Mouse (Mus musculus) intestine, embryonic 14.5 days (tissue): ENCODE results near the gene Capza1. TPM values are rescaled to one million over a fixed set of nuclear protein-coding genes. Genes with fewer than 3 reads are reported as not detected.

Experiments used
- ATAC-seq: fragments of 200-750 bp; cut with Nextera tagmentation; replicated peaks from 2 replicates; pipeline ENCODE4 v1.8.0; 2017; ENCODE audit warnings: low read depth, moderate number of reproducible peaks, moderate TSS enrichment, moderate library complexity; ENCODE audit not compliant: low FRiP score, low TSS enrichment
- DNase-seq: peaks from one replicate; pipeline ENCODE4 v3.0.0-alpha.2; 2018; ENCODE audit warnings: low spot score
- H3K27ac ChIP-seq: fragments of 300-500 bp; sonication (generic); 2 replicates; pipeline ENCODE4 v1.5.1; 2014; ENCODE audit warnings: low read depth, mild to moderate bottlenecking, control low read depth
- H3K27me3 ChIP-seq: fragments of 300-500 bp; sonication (generic); replicated peaks from 2 replicates; pipeline ENCODE4 v1.6.1; 2014; ENCODE audit warnings: low read length, control low read depth; ENCODE audit not compliant: control insufficient read depth, insufficient read depth
- H3K36me3 ChIP-seq: fragments of 300-500 bp; sonication (generic); 2 replicates; pipeline ENCODE4 v1.6.1; 2014; ENCODE audit warnings: low read length, control low read depth; ENCODE audit not compliant: control insufficient read depth, insufficient read depth
- H3K4me1 ChIP-seq: fragments of 300-500 bp; sonication (generic); replicated peaks from 2 replicates; pipeline ENCODE4 v1.6.1; 2014; ENCODE audit warnings: low read length, control low read depth, mixed read lengths; ENCODE audit not compliant: control insufficient read depth, insufficient read depth
- H3K4me2 ChIP-seq: fragments of 300-500 bp; sonication (generic); 2 replicates; pipeline ENCODE4 v1.6.1; 2014; ENCODE audit warnings: low read length
- H3K4me3 ChIP-seq: fragments of 300-500 bp; sonication (generic); 2 replicates; pipeline ENCODE4 v1.5.1; 2014; ENCODE audit warnings: low read depth, low read length, control low read depth, mixed read lengths
- H3K9ac ChIP-seq: fragments of 300-500 bp; sonication (generic); 2 replicates; pipeline ENCODE4 v1.6.1; 2014; ENCODE audit warnings: mild to moderate bottlenecking, low read length
- H3K9me3 ChIP-seq: fragments of 300-500 bp; sonication (generic); 2 replicates; pipeline ENCODE4 v1.6.1; 2016; ENCODE audit warnings: low read length, control low read depth; ENCODE audit not compliant: control insufficient read depth
- WGBS: fragments of 180-500 bp; shearing (Covaris S2); extraction: QIAGEN DNeasy Blood & Tissue Kit; methylation state at CpG from one replicate; pipeline ENCODE4 v1.1.7; 2014; 5-methylcytosine and 5-hydroxymethylcytosine counted together
- polyA plus RNA-seq: library from polyadenylated mRNA; unstranded; fragments of >200 nt; fragmentation: Nextera tagmentation; extraction: Ambion mirVana; gene quantifications from 2 replicates; pipeline ENCODE4 v1.2.1, GENCODE M21; 2014

Capza1 gene
- polyA plus RNA-seq, 1 experiment from 2014 or later: 194 TPM

DNA sequence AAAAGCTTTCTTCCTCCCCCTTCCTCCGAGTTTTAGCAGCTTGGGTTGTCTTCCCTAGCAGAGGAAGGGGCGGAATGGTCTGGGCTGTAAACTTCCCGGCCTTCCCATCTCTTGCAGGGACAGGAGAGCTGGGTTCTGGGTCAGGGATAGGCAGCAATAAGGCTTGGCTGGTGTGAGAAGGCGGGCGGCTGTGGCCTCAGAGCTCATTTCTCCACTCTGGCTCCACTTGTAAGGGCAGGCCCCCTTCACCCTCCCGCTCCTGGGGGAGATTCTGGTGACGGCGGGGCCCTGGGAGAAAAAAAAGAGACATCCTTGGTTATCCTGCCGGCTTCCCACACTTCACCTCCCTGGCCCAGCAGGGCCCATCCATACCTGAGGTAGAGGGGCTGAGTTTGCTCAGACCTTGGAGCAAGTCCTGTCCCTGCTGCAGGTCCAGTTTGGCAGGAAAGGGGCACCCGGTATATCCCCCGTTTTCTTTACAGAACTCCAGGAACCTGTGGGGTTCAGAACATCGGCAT is 69.3 kb downstream of the Capza1 start:
- DNase-seq (no peak), ATAC-seq (no peak)
- Histone ChIP-seq H3K4me1 (peaks cover 58% of the 10 kb centered on the region), H3K36me3 (peaks cover 70% of the 10 kb centered on the region), H3K4me3 (no peak overlapping the region), H3K27me3 (no peaks in the 10 kb centered on the region), H3K9ac (no peak overlapping the region), H3K27ac (peak overlapping the region; percentile 90), H3K4me2 (peak overlapping the region; percentile 15; the same call in 1 of the 2 replicates), H3K9me3 (no peaks in the 10 kb centered on the region)
- 33% methylated on average over 12 of the region's 12 CpGs for WGBS

DNA sequence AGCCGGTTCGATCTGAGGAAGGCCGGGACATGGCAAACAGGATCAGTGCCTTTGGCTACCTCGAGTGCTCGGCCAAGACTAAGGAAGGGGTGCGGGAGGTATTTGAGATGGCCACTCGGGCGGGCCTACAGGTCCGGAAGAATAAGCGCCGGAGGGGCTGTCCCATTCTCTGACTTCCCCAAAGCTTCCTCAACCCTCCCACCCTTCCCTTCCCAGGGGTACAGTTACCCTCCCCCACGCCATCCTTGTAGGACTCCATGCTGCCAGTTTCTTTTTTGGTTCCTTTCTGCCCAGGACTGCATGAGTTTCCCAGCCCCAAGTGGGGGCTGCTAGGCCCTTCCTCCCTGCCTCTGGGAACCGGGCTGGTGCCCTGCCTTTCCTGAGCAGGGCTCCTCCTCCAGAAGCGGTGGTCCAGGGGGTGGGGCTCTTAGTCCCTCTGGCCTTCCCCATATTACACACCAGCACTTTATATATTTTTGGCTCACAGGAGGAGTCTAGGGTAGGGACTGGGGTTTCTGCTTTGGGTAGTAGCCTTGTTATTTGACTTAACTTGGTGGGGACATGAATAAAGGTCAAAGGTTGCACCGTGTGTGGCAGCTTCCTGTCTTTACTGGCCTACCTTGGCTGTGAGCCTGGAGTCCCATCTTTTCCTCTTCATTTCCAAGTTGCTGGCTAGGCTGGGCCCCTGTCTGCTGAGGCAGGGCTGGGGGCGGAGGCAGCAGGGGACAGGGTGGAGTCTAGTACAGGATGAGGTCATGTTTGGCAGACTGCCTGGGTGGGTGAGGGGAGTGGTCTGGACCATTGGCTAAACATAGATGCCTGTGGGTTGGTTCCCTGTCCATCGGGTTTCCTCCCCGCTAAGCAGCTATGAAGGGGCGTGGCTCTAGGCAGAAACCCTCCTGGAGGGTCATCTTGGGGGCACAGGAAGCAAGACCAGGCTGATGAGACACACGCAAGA is 70.2 kb downstream of the Capza1 start:
- peak overlapping the region; percentile 90 for H3K27ac ChIP-seq
- DNase-seq (peak; percentile 99), ATAC-seq (peak; percentile 84)
- H3K36me3 ChIP-seq: peaks cover 61% of the 10 kb centered on the region
- H3K9ac ChIP-seq: no peak overlapping the region
- peak overlapping the region; percentile 34 for H3K4me2 ChIP-seq
- H3K4me1 ChIP-seq: peaks cover 63% of the 10 kb centered on the region
- WGBS: 43% methylated on average over 20 of the region's 20 CpGs
- no peak overlapping the region for H3K4me3 ChIP-seq
- no peaks in the 10 kb centered on the region for H3K9me3 ChIP-seq
- no peaks in the 10 kb centered on the region for H3K27me3 ChIP-seq

DNA sequence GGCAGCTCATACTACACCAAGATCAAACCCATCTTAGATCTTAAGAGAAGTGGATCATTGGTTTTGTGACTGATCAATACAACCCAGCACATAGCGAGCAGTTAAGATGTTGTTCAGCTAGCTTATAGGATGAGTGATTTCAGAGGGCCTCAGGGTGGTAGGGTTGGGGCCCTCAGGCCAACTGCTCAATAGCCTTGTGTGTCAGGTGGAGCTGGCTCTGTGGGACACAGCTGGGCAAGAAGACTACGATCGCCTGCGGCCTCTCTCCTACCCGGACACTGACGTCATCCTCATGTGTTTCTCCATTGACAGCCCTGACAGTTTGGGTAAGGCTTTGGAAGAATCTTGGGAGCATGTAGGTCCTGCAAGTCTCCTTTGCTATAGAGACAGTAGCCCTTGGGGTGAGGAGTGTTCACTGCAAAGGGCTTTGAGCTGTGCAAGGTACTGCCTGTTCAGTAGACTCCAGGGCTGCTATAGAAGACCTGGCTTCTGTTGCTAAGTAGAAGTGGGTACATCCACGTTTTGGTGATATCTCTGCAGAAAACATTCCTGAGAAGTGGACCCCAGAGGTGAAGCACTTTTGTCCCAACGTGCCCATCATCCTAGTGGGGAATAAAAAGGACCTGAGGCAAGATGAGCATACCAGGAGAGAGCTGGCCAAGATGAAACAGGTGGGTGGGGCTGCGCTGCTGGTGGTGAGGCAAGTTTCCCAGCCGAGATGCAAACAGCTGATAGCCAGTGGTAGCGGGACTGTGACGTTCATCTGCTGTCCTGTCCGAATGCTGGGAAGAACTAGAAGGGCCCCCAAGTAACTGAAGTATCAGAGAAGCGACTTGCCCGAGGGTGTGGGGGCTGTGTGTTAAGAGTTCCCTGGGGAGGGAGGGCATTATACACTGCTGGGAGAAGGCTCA is 71.7 kb downstream of the Capza1 start:
- Histone ChIP-seq H3K36me3 (peaks cover 53% of the 10 kb centered on the region), H3K4me3 (no peak overlapping the region), H3K4me2 (no peak overlapping the region), H3K4me1 (peaks cover 63% of the 10 kb centered on the region), H3K9me3 (no peaks in the 10 kb centered on the region), H3K27me3 (no peaks in the 10 kb centered on the region), H3K9ac (0 out of 2 replicates have a peak overlapping the region, but pooled peaks have one; percentile 10), H3K27ac (0 out of 2 replicates have a peak overlapping the region, but pooled peaks have one; percentile 90)
- ATAC-seq (no peak), DNase-seq (no peak)
- WGBS: 56% methylated on average over 15 of the region's 15 CpGs

DNA sequence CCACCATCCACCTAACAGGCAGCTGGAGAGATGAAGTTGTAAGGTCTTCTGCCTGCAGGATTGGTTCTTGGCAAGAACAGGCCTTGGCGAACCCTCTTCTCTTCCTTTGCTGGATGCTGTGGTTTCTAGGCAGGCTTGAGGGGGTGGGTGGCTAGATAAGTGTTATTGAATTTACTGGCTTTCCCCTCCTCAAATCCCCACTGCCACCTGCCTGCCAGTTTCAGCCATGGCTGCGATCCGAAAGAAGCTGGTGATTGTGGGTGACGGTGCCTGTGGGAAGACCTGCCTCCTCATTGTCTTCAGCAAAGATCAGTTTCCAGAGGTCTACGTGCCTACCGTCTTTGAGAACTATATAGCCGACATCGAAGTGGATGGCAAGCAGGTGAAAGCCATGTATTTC is 72.6 kb downstream of the Capza1 start:
- Histone ChIP-seq H3K36me3 (peaks cover 43% of the 10 kb centered on the region), H3K4me2 (peak overlapping the region; percentile 98; the same call in 1 of the 2 replicates), H3K27ac (0 out of 2 replicates have a peak overlapping the region, but pooled peaks have one; percentile 89), H3K9ac (no peak overlapping the region), H3K4me1 (peaks cover 63% of the 10 kb centered on the region), H3K4me3 (no peak overlapping the region), H3K27me3 (no peaks in the 10 kb centered on the region), H3K9me3 (no peaks in the 10 kb centered on the region)
- no peak for ATAC-seq
- no peak for DNase-seq
- 89% methylated on average over 8 of the region's 8 CpGs for WGBS

DNA sequence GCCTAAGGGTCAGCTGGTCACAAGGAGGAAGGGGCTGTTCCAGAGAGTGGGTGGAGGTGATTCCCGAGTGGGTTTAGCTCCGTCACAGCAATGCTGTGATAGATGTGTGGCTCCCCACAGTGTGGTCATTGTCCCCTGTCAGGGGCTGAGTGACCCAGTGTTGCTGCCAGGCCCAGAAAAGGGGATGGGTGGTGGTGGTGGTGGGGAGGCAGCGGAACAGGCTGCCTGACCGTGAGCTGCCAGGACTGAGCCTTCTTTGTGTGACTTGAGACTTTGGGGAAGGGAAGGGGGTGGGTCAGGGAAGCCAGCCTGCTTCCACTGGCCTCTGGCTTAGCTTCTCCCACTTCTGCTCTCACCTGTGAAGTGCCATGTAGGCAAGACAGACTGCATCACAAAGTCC is 73.3 kb downstream of the Capza1 start:
- peak overlapping the region; percentile 98 for H3K4me2 ChIP-seq
- H3K36me3 ChIP-seq: peaks cover 37% of the 10 kb centered on the region
- H3K9ac ChIP-seq: peak overlapping the region; percentile 78
- no peak for DNase-seq
- no peak for ATAC-seq
- H3K4me3 ChIP-seq: peak overlapping the region; percentile 80
- H3K27me3 ChIP-seq: no peaks in the 10 kb centered on the region
- H3K4me1 ChIP-seq: peaks cover 62% of the 10 kb centered on the region
- WGBS: 16% methylated on average over 4 of the region's 4 CpGs
- no peaks in the 10 kb centered on the region for H3K9me3 ChIP-seq
- H3K27ac ChIP-seq: peak overlapping the region; percentile 89

DNA sequence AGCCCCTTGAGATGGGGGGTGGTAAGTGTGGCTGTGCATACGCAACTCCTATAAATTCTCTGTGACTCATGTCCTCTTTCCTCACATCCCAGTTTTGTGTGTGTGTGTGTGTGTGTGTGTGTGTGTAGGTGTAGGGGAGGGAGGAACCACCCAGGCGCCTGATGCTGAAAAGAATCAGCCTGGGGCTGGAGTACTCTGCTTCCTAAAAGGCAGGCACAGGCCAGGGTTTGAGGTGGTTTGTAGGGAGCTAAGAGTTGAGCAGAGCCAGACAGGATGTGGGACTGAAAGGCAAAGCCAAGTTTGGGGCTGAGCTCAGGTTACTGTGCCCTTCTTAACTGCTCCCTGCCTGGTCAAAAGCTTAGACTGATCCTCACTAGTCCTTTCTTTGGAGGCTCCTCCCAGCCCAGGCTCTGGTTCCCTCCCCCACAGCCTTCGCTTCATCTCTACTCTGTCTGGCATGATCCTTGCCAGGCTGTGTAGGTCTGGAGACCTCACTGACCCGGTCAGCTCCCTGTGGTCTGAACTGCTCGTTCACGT is 73.8 kb downstream of the Capza1 start:
- peaks cover 57% of the 10 kb centered on the region for H3K4me1 ChIP-seq
- 0 out of 2 replicates have a peak, but pooled peaks have one; percentile 7 for ATAC-seq

DNA sequence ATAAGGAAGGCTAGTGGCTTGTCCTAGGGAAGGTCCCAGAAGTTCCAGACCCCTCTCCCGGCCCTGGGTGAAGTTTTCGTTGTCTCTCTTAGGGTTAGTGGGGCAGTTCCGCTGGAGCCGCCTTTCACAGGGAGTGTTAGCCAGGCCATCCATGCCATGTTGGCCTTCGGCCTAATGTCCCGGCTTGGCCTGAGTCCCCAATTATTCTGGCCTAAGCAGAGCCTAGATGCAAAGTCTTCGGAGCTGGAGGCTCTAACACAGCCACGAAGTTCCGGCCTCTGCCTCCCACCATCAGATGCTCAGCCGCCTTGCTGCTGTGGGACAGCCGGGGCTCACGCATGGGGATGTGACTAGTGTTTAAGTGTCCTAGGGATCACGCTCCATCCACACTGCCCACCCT is 74.5 kb downstream of the Capza1 start:
- H3K36me3 ChIP-seq: peaks cover 28% of the 10 kb centered on the region
- WGBS: 14% methylated on average over 13 of the region's 13 CpGs
- no peaks in the 10 kb centered on the region for H3K9me3 ChIP-seq

More for the DNA sequence above, 73.8 kb downstream of the Capza1 start:
- H3K27ac ChIP-seq: peak overlapping the region; percentile 89
- H3K9me3 ChIP-seq: no peaks in the 10 kb centered on the region
- H3K36me3 ChIP-seq: peaks cover 32% of the 10 kb centered on the region
- DNase-seq: peak; percentile 71
- H3K9ac ChIP-seq: peak overlapping the region; percentile 78
- WGBS: 13% methylated on average over 6 of the region's 6 CpGs
- H3K27me3 ChIP-seq: no peaks in the 10 kb centered on the region
- H3K4me3 ChIP-seq: peak overlapping the region; percentile 80
- peak overlapping the region; percentile 98 for H3K4me2 ChIP-seq

DNA sequence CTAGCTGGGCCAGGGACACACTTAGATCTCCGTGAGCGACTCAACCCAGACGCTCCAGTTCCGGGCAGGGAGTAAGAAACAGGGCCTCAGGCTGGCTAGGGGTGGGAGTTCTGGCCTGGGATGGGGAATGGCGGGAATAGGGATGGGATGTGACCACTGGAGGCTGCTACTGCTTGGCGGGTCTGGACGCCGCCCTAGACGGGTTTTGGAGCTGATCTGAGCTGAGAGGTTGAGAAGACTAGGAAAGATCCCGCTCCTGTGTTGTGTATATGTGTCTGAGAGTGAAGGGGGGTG is 75.0 kb downstream of the Capza1 start:
- H3K4me1 ChIP-seq: peaks cover 45% of the 10 kb centered on the region
- no peak for DNase-seq
- WGBS: 1% methylated on average over 10 of the region's 10 CpGs

More for the DNA sequence above, 74.5 kb downstream of the Capza1 start:
- peak overlapping the region; percentile 80 for H3K4me3 ChIP-seq
- peak overlapping the region; percentile 89 for H3K27ac ChIP-seq
- peak; percentile 68 for DNase-seq
- H3K4me1 ChIP-seq: peaks cover 50% of the 10 kb centered on the region
- ATAC-seq: no peak
- H3K4me2 ChIP-seq: peak overlapping the region; percentile 98
- H3K27me3 ChIP-seq: no peaks in the 10 kb centered on the region
- peak overlapping the region; percentile 78 for H3K9ac ChIP-seq

More for the DNA sequence above, 75.0 kb downstream of the Capza1 start:
- H3K9me3 ChIP-seq: no peaks in the 10 kb centered on the region
- H3K4me3 ChIP-seq: peak overlapping the region; percentile 80
- ATAC-seq: peak; percentile 2; the same call in 1 of the 2 replicates
- peak overlapping the region; percentile 78 for H3K9ac ChIP-seq
- H3K27me3 ChIP-seq: no peaks in the 10 kb centered on the region
- H3K36me3 ChIP-seq: peaks cover 28% of the 10 kb centered on the region
- H3K27ac ChIP-seq: peak overlapping the region; percentile 89
- H3K4me2 ChIP-seq: peak overlapping the region; percentile 98
